Mouse (Mus musculus): ENCODE data around the gene Myrip.

DNA sequence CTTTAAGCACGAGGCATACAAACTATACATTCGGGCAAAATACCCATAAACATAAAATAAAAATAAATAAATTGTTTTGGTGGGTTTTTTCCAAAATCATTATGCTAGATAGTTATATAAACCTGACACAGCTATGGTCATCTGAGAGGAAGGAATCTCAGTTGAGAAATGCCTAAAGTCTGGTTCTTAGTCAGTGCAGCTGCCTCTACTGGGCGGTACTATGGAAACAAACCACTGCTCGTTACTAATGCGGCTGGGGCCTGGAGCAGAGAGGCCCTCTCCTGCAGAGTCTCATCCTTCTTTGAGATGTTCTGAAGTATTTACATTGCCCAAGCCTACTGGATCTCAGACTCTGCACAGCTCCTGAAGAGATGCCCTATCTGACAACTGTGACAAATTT, 70.3 kb downstream of the Myrip start:
- no peak for TF ChIP-seq POLR2A (IDR thresholded peaks at IDR 0.05; ENCODE audit: insufficient read depth, low read depth, low read length)
- TF ChIP-seq CTCF (IDR thresholded peaks at IDR 0.05): no peak
- no peak for TF ChIP-seq EP300 (IDR thresholded peaks at IDR 0.05; ENCODE audit: insufficient read depth, low read depth, low read length)

Data from heart, adult 2 months (tissue).